Mouse (Mus musculus) hindbrain, embryonic 14.5 days (tissue): ENCODE data around the gene Tmppe. TPM values are rescaled to one million over a fixed set of nuclear protein-coding genes. Genes with fewer than 3 reads are reported as not detected.

Experiments used
- ATAC-seq: fragments of 200-750 bp; cut with Nextera tagmentation; 2 replicates; pipeline ENCODE4 v1.8.0; 2017; ENCODE audit warnings: moderate number of reproducible peaks, mild to moderate bottlenecking, moderate TSS enrichment, moderate library complexity; ENCODE audit not compliant: low FRiP score
- DNase-seq: peaks from one replicate; pipeline ENCODE4 v3.0.0-alpha.2; 2015; ENCODE audit warnings: low spot score
- H3K27ac ChIP-seq: fragments of 300-500 bp; sonication (generic); 2 replicates; pipeline ENCODE4 v1.5.1; 2014; ENCODE audit warnings: mild to moderate bottlenecking, moderate library complexity
- H3K27me3 ChIP-seq: fragments of 300-500 bp; sonication (generic); 2 replicates; pipeline ENCODE4 v1.6.1; 2014; ENCODE audit warnings: mild to moderate bottlenecking, low read length, mixed read lengths; ENCODE audit not compliant: control insufficient read depth, insufficient read depth
- H3K36me3 ChIP-seq: fragments of 300-500 bp; sonication (generic); replicated peaks from 2 replicates; pipeline ENCODE4 v1.6.1; 2014; ENCODE audit not compliant: control insufficient read depth, insufficient read depth
- H3K4me1 ChIP-seq: fragments of 300-500 bp; sonication (generic); replicated peaks from 2 replicates; pipeline ENCODE4 v1.6.1; 2014; ENCODE audit warnings: antibody characterized with exemption, low read length, mixed read lengths; ENCODE audit not compliant: control insufficient read depth, insufficient read depth
- H3K4me2 ChIP-seq: fragments of 300-500 bp; sonication (generic); replicated peaks from 2 replicates; pipeline ENCODE4 v1.6.1; 2014; ENCODE audit warnings: mild to moderate bottlenecking, moderate library complexity
- H3K4me3 ChIP-seq: fragments of 300-500 bp; sonication (generic); replicated peaks from 2 replicates; pipeline ENCODE4 v1.5.1; 2014; ENCODE audit warnings: mild to moderate bottlenecking, low read length
- H3K9ac ChIP-seq: fragments of 300-500 bp; sonication (generic); 2 replicates; pipeline ENCODE4 v1.6.1; 2014
- H3K9me3 ChIP-seq: fragments of 300-500 bp; sonication (generic); 2 replicates; pipeline ENCODE4 v1.6.1; 2016; ENCODE audit warnings: low read length; ENCODE audit not compliant: control insufficient read depth
- WGBS: fragments of 180-500 bp; shearing (Covaris S2); extraction: QIAGEN DNeasy Blood & Tissue Kit; methylation state at CpG from one replicate; pipeline ENCODE4 v1.1.7; 2014; 5-methylcytosine and 5-hydroxymethylcytosine counted together
- polyA plus RNA-seq: library from polyadenylated mRNA; unstranded; fragments of >200 nt; fragmentation: Nextera tagmentation; extraction: Ambion mirVana; gene quantifications from 2 replicates; pipeline ENCODE4 v1.2.1, GENCODE M21; 2014

The Tmppe gene
- polyA plus RNA-seq, 1 experiment from 2014 or later = 3.9 TPM

DNA sequence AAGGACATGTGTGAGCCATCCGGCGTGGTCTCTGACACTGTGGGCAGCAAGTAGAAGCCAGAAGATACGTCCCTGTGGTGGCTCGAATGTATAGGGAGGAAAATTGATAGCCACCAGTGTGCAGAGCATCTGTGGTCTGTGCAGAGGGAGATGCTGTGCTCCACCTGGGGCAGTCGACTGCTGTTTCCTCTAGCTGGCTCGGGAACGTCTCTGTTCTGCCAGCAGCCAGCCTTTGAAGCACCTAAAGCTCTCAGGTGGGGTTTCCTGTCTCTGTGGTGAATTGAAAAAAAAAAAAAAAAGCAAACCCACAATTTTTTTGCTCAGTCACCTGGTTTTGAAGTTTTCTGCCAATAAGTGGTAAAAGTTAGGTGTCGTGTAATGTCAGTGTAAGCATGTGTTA lies 42.4 kb downstream of the Tmppe start:
- DNase-seq (no peak), ATAC-seq (no peak)
- H3K27ac ChIP-seq = no peak overlapping the region
- H3K4me1 ChIP-seq = no peaks in the 10 kb centered on the region
- no peak overlapping the region for H3K9ac ChIP-seq
- no peak overlapping the region for H3K4me2 ChIP-seq
- H3K27me3 ChIP-seq = no peaks in the 10 kb centered on the region
- no peaks in the 10 kb centered on the region for H3K9me3 ChIP-seq
- 92% methylated on average over 8 of the region's 8 CpGs for WGBS
- no peak overlapping the region for H3K4me3 ChIP-seq
- peaks cover 2% of the 10 kb centered on the region; the same call in 1 of the 2 replicates for H3K36me3 ChIP-seq

GRCm38 (mm10) chr9:114446887-114447286 lies 46.0 kb downstream of the Tmppe start:
- H3K36me3 ChIP-seq = peaks cover 2% of the 10 kb centered on the region; the same call in 1 of the 2 replicates
- 92% methylated on average over 8 of the region's 8 CpGs for WGBS

DNA sequence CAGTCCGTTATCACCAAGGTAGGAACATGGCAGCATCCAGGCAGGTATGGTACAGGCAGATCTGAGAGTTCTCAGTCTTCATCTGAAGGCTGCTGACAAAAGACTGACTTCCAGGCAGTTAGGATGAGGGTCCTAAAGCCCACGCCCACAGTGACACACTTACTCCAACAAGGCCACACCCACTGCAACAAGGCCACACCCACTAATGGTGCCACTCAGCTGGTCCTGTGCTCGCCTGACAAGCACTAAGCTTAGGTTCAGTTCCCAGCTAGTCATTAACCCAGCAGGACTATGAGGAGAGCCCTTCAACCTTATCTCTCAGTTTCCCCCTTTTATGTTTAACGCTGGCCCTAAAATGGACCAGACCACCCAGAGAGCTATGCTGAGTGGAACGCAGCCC lies 47.8 kb downstream of the Tmppe start:
- no peaks in the 10 kb centered on the region for H3K9me3 ChIP-seq
- WGBS = 90% methylated on average over 5 of the region's 5 CpGs
- H3K4me2 ChIP-seq = no peak overlapping the region
- no peak overlapping the region for H3K27ac ChIP-seq
- no peaks in the 10 kb centered on the region for H3K27me3 ChIP-seq
- ATAC-seq = no peak
- H3K4me3 ChIP-seq = no peak overlapping the region
- H3K36me3 ChIP-seq = 0 out of 2 replicates have a peak, but pooled peaks cover 2% of the 10 kb centered on the region
- H3K9ac ChIP-seq = no peak overlapping the region
- H3K4me1 ChIP-seq = no peaks in the 10 kb centered on the region
- no peak for DNase-seq

More at GRCm38 (mm10) chr9:114446887-114447286, 46.0 kb downstream of the Tmppe start:
- DNase-seq (no peak), ATAC-seq (no peak)
- Histone ChIP-seq H3K4me1 (no peaks in the 10 kb centered on the region), H3K4me2 (no peak overlapping the region), H3K27me3 (no peaks in the 10 kb centered on the region), H3K9me3 (no peaks in the 10 kb centered on the region), H3K4me3 (no peak overlapping the region), H3K9ac (no peak overlapping the region), H3K27ac (no peak overlapping the region)

GRCm38 (mm10) chr9:114449120-114449754 lies 48.3 kb downstream of the Tmppe start:
- no peak overlapping the region for H3K4me3 ChIP-seq
- 0 out of 2 replicates have a peak, but pooled peaks cover 2% of the 10 kb centered on the region for H3K36me3 ChIP-seq
- no peaks in the 10 kb centered on the region for H3K9me3 ChIP-seq
- H3K4me1 ChIP-seq = no peaks in the 10 kb centered on the region
- no peak overlapping the region for H3K9ac ChIP-seq
- H3K27ac ChIP-seq = no peak overlapping the region
- ATAC-seq = no peak
- WGBS = 94% methylated on average over 13 of the region's 13 CpGs
- H3K27me3 ChIP-seq = no peaks in the 10 kb centered on the region
- no peak overlapping the region for H3K4me2 ChIP-seq
- no peak for DNase-seq

DNA sequence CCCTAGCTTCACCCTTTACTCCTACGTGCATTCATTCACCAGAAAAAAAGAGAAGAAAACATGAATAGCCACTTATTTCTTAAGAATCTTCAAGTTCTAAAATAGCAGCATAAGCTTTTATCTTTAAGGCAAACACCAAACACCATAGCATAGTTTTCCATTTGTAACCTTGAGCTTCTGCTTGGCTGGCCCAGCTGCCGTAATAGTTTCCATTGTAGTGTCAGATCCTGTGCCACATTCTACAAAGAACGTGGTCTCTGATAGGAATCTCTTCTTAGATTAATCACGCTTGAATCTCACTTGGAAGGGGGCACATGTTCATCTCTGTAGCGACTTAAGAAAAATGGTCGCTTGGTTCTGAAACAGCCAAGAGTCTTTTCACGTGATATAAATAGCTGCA lies 50.7 kb downstream of the Tmppe start:
- Histone ChIP-seq H3K9ac (no peak overlapping the region), H3K36me3 (0 out of 2 replicates have a peak, but pooled peaks cover 5% of the 10 kb centered on the region), H3K9me3 (no peaks in the 10 kb centered on the region), H3K4me3 (no peak overlapping the region), H3K4me1 (no peaks in the 10 kb centered on the region), H3K27me3 (no peaks in the 10 kb centered on the region), H3K27ac (no peak overlapping the region), H3K4me2 (no peak overlapping the region)
- DNase-seq (no peak), ATAC-seq (no peak)
- WGBS = 84% methylated on average over 7 of the region's 7 CpGs

DNA sequence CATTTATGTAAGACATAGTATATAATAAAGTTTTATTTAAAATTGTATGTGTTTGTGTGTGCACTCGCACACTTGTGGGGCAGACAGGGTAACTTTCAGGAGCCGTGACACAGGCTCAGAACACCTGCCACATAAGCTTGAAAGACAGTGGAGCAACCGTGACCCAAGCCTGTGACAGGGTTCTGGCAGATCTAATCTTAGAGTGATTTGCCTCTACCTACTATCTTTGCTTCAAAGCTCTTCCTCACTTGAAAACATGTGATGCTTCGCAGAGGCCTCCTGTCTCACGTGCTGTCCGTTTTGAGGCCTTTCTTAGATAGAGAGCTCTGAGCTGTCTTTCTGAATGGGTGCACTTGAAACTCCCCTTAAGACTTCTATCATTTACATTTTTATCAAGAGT lies 51.5 kb downstream of the Tmppe start:
- Histone ChIP-seq H3K27me3 (no peaks in the 10 kb centered on the region), H3K9ac (no peak overlapping the region), H3K4me3 (no peak overlapping the region), H3K4me1 (no peaks in the 10 kb centered on the region), H3K36me3 (peaks cover 9% of the 10 kb centered on the region; the same call in 1 of the 2 replicates), H3K27ac (no peak overlapping the region), H3K9me3 (no peaks in the 10 kb centered on the region), H3K4me2 (no peak overlapping the region)
- ATAC-seq (no peak), DNase-seq (no peak)
- 95% methylated on average over 6 of the region's 6 CpGs for WGBS

- Histone ChIP-seq H3K9ac (no peak overlapping the region), H3K36me3 (peaks cover 17% of the 10 kb centered on the region; the same call in 1 of the 2 replicates), H3K9me3 (no peaks in the 10 kb centered on the region), H3K4me1 (no peaks in the 10 kb centered on the region), H3K4me3 (no peak overlapping the region), H3K27me3 (no peaks in the 10 kb centered on the region), H3K27ac (no peak overlapping the region), H3K4me2 (no peak overlapping the region)
- no peak for ATAC-seq
- WGBS = 72% methylated on average over 2 of the region's 2 CpGs
- DNase-seq = no peak
Observed at GRCm38 (mm10) chr9:114455420-114455819, 54.5 kb downstream of the Tmppe start.

Other genes with a start within 250 kb of the Tmppe start
- not detected in 2 replicates for gene Bcl2a1c, start 71.0 kb upstream of the Tmppe start, polyA plus RNA-seq
- 30.7 and 31.6 TPM in 2 replicates for gene Crtap, start 10.4 kb upstream of the Tmppe start, polyA plus RNA-seq
- 36.2 and 38.9 TPM in 2 replicates for gene Glb1, start within 50 bp of the Tmppe start, polyA plus RNA-seq
- not detected in 2 replicates for gene Ccr4, start 103.8 kb downstream of the Tmppe start, polyA plus RNA-seq
- not detected in 2 replicates for gene C130032M10Rik, start 114.6 kb downstream of the Tmppe start, polyA plus RNA-seq
- gene Trim71, start 163.3 kb downstream of the Tmppe start, polyA plus RNA-seq = 0.29 and 0.31 TPM in 2 replicates
- 51.2 and 57.3 TPM in 2 replicates for gene Cnot10, start 239.1 kb downstream of the Tmppe start, polyA plus RNA-seq